Comparison of ENCODE assay signal across 8 mouse cellular contexts in the genomic region with DNA sequence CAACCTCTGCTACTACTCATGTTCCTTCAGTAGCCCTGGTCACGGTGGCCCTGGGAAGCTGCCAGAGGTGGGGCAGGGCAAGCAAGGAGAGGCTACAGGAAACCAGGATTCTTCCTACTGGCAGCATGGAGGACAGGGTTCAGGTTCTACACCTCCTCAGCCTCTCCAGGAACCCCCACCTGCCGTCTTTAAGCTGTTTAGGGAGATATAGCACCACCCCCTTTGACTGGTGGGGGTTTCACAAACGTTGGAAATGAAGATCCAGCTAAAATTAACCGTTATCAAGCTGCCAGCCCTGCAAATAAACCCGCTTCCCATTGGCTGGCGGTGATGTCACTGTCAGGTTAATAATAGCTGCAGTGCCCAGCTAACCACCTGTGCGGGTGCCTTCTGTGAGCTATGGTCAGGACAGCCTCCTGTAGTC. TPM values are rescaled to one million over a fixed set of nuclear protein-coding genes. Genes with fewer than 3 reads are reported as not detected.
A peak's percentile ranks its signal among the peaks of the same experiment; 100 is the strongest.
DNase-seq lines count a peak whose midpoint lies in the region; ATAC-seq and TF ChIP-seq lines count a peak whose summit lies in the region.
"Had no signal": no experiment of that assay in that cellular context is flagged by ENCODE, and none has a peak within 500 bp of the region (broad histone marks: within the 10 kb centered on the region; RNA-seq: fewer than 3 reads in every experiment).

No protein-coding gene starts in this region.

- H3K4me2 ChIP-seq in heart, embryonic 13.5 days = peak overlapping the region; percentile 60
- no peak overlapping the region for H3K4me2 ChIP-seq in midbrain, embryonic 15.5 days
- H3K4me2 ChIP-seq in liver, postnatal 0 days (ENCODE audit: low read depth, low read length) = no peak overlapping the region
- H3K4me2 ChIP-seq: limb, embryonic 12.5 days had no signal

- no peak for TF ChIP-seq EP300 in liver, postnatal 0 days (IDR thresholded peaks at IDR 0.05; ENCODE audit: low read depth)

- peaks cover 50% of the 10 kb centered on the region for H3K27me3 ChIP-seq in heart, embryonic 13.5 days (replicated peaks)
- H3K27me3 ChIP-seq in midbrain, embryonic 15.5 days (replicated peaks) = no peaks in the 10 kb centered on the region
- H3K27me3 ChIP-seq in liver, postnatal 0 days (ENCODE audit: insufficient read depth, low read length) = peaks cover 28% of the 10 kb centered on the region

- no peaks in the 10 kb centered on the region for H3K9me3 ChIP-seq in heart, embryonic 13.5 days
- H3K9me3 ChIP-seq in midbrain, embryonic 15.5 days = no peaks in the 10 kb centered on the region
- H3K9me3 ChIP-seq in liver, postnatal 0 days (ENCODE audit: low read length) = no peaks in the 10 kb centered on the region

- whole genome bisulfite sequencing in heart, embryonic 13.5 days = 28% methylated on average over 7 of the region's 7 CpGs
- WGBS in midbrain, embryonic 15.5 days = 45% methylated on average over 7 of the region's 7 CpGs
- WGBS in liver, postnatal 0 days (ENCODE audit: insufficient replicate concordance) = 46% methylated on average over 7 of the region's 7 CpGs

- H3K36me3 ChIP-seq in heart, embryonic 13.5 days = no peaks in the 10 kb centered on the region
- H3K36me3 ChIP-seq in midbrain, embryonic 15.5 days (replicated peaks) = no peaks in the 10 kb centered on the region
- H3K36me3 ChIP-seq in liver, postnatal 0 days (replicated peaks; ENCODE audit: insufficient read depth, low read length) = no peaks in the 10 kb centered on the region
- H3K36me3 ChIP-seq: limb, embryonic 12.5 days had no signal

- no peak for TF ChIP-seq CTCF in liver, postnatal 0 days (IDR thresholded peaks at IDR 0.05; ENCODE audit: low read depth)

- peak overlapping the region; percentile 10 for H3K4me3 ChIP-seq in heart, embryonic 13.5 days
- no peak overlapping the region for H3K4me3 ChIP-seq in midbrain, embryonic 15.5 days
- H3K4me3 ChIP-seq in liver, postnatal 0 days (ENCODE audit: low read depth, low read length) = no peak overlapping the region
- H3K4me3 ChIP-seq: limb, embryonic 12.5 days had no signal

- H3K9ac ChIP-seq in heart, embryonic 13.5 days = peak overlapping the region; percentile 70
- H3K9ac ChIP-seq in midbrain, embryonic 15.5 days = peak overlapping the region; percentile 18; the same call in 1 of the 2 replicates
- no peak overlapping the region for H3K9ac ChIP-seq in liver, postnatal 0 days (replicated peaks)
- H3K9ac ChIP-seq: limb, embryonic 12.5 days had no signal

- peaks cover 57% of the 10 kb centered on the region for H3K4me1 ChIP-seq in heart, embryonic 13.5 days
- H3K4me1 ChIP-seq in midbrain, embryonic 15.5 days = peaks cover 55% of the 10 kb centered on the region
- H3K4me1 ChIP-seq in liver, postnatal 0 days (ENCODE audit: insufficient read depth) = no peaks in the 10 kb centered on the region

- H3K27ac ChIP-seq in heart, embryonic 13.5 days (replicated peaks) = peak overlapping the region; percentile 92
- peak overlapping the region; percentile 80 for H3K27ac ChIP-seq in midbrain, embryonic 15.5 days
- H3K27ac ChIP-seq in liver, postnatal 0 days (ENCODE audit: low read depth) = no peak overlapping the region
- H3K27ac ChIP-seq: limb, embryonic 12.5 days had no signal

- ATAC-seq in heart, embryonic 13.5 days (ENCODE audit: extremely low read depth, insufficient number of reproducible peaks, low FRiP score, low TSS enrichment) = no peak
- no peak for ATAC-seq in midbrain, embryonic 15.5 days (replicated peaks)
- ATAC-seq in liver, postnatal 0 days = no peak

- DNase-seq in cerebellum, adult 11 months = peak; percentile 85
- DNase-seq in cerebellum, postnatal 14 days = peak; percentile 75 to 77
- no peak for DNase-seq in kidney, adult 11 months
- DNase-seq in liver, postnatal 0 days = no peak
- DNase-seq in spleen, adult 18-20 months = no peak

RNA-seq across cellular contexts. Expression of gene Eef1a2, which starts 2.3 kb away (rescaled TPM):
- 7.8 and 9.7 TPM in 2 replicates for polyA plus RNA-seq in heart, embryonic 13.5 days (2015; fragmentation: Nextera tagmentation; extraction: Ambion mirVana)
- 11.5 and 12.1 TPM in 2 replicates for polyA plus RNA-seq in midbrain, embryonic 15.5 days (2015; fragmentation: Nextera tagmentation; extraction: Ambion mirVana)
- polyA plus RNA-seq in liver, postnatal 0 days (2015; fragmentation: Nextera tagmentation; extraction: Ambion mirVana) = 0.05 TPM in 1 of 2 replicates, not detected in the other

RNA-seq across cellular contexts. Expression of gene Kcnq2, which starts 24.0 kb away (rescaled TPM):
- 0.19 TPM in 2 replicates for polyA plus RNA-seq in heart, embryonic 13.5 days (2015; fragmentation: Nextera tagmentation; extraction: Ambion mirVana)
- polyA plus RNA-seq in midbrain, embryonic 15.5 days (2015; fragmentation: Nextera tagmentation; extraction: Ambion mirVana) = 54.0 and 62.5 TPM in 2 replicates
- not detected in 2 replicates for polyA plus RNA-seq in liver, postnatal 0 days (2015; fragmentation: Nextera tagmentation; extraction: Ambion mirVana)

RNA-seq across cellular contexts. Expression of gene Ppdpf, which starts 27.9 kb away (rescaled TPM):
- polyA plus RNA-seq in heart, embryonic 13.5 days (2015; fragmentation: Nextera tagmentation; extraction: Ambion mirVana) = 180 and 188 TPM in 2 replicates
- 432 and 436 TPM in 2 replicates for polyA plus RNA-seq in midbrain, embryonic 15.5 days (2015; fragmentation: Nextera tagmentation; extraction: Ambion mirVana)
- polyA plus RNA-seq in liver, postnatal 0 days (2015; fragmentation: Nextera tagmentation; extraction: Ambion mirVana) = 120 and 125 TPM in 2 replicates

RNA-seq across cellular contexts. Expression of gene Ptk6, which starts 43.5 kb away (rescaled TPM):
- polyA plus RNA-seq in heart, embryonic 13.5 days (2015; fragmentation: Nextera tagmentation; extraction: Ambion mirVana) = 0.05 TPM in 1 of 2 replicates, not detected in the other
- not detected in 2 replicates for polyA plus RNA-seq in midbrain, embryonic 15.5 days (2015; fragmentation: Nextera tagmentation; extraction: Ambion mirVana)
- 0.20 and 0.27 TPM in 2 replicates for polyA plus RNA-seq in liver, postnatal 0 days (2015; fragmentation: Nextera tagmentation; extraction: Ambion mirVana)
- polyA plus RNA-seq: limb, embryonic 12.5 days had no signal

RNA-seq across cellular contexts. Expression of gene Srms, which starts 53.9 kb away (rescaled TPM):
- 0.11 TPM in 1 of 2 replicates, not detected in the other for polyA plus RNA-seq in heart, embryonic 13.5 days (2015; fragmentation: Nextera tagmentation; extraction: Ambion mirVana)
- 0.18 and 0.22 TPM in 2 replicates for polyA plus RNA-seq in midbrain, embryonic 15.5 days (2015; fragmentation: Nextera tagmentation; extraction: Ambion mirVana)
- 0.35 and 0.44 TPM in 2 replicates for polyA plus RNA-seq in liver, postnatal 0 days (2015; fragmentation: Nextera tagmentation; extraction: Ambion mirVana)

Comparison
In these comparisons a context has a peak if more than half of its experiments do, and no peak if none do; other contexts are left out.
1. DNase-seq: peak in cerebellum, adult 11 months (single experiment) and cerebellum, postnatal 14 days (2 of 2); none in kidney, adult 11 months (single experiment), liver, postnatal 0 days (single experiment) and spleen, adult 18-20 months (0 of 2).
2. RNA of gene Kcnq2, which starts 24.0 kb away (polyA plus RNA-seq): 54.0 to 62.5 TPM in midbrain, embryonic 15.5 days; 0.19 TPM in heart, embryonic 13.5 days and not detected in liver, postnatal 0 days; every median in the first group is over 10 times any median in the second.